Mouse (Mus musculus) liver, embryonic 11.5 days (tissue): ENCODE measurements around the gene Clybl. TPM values are rescaled to one million over a fixed set of nuclear protein-coding genes. Genes with fewer than 3 reads are reported as not detected.

ENCODE experiments used
- polyA plus RNA-seq: library from polyadenylated mRNA; unstranded; fragments of >200 nt; fragmentation: Nextera tagmentation; extraction: Ambion mirVana; gene quantifications from 2 replicates; pipeline ENCODE4 v1.2.1, GENCODE M21; 2014

The Clybl gene
- polyA plus RNA-seq, 1 experiment from 2014 or later, result 44.4 TPM

Other genes with a start within 250 kb of the Clybl start
- gene Gpr183, start 216.5 kb upstream of the Clybl start, polyA plus RNA-seq, result 3.2 and 3.9 TPM in 2 replicates
- not detected in 2 replicates for gene Timm8a2, start 147.0 kb upstream of the Clybl start, polyA plus RNA-seq
- gene Tm9sf2, start 74.7 kb upstream of the Clybl start, polyA plus RNA-seq, result 120 and 138 TPM in 2 replicates